Mouse (Mus musculus) heart, adult 2 months (tissue): ENCODE data around the gene Ppp2r3a.

Experiments
- CTCF ChIP-seq: fragments of 200-600 bp; IDR thresholded peaks from 2 replicates; pipeline ENCODE4 v1.8.1; 2022; ENCODE audit warnings: antibody characterized with exemption, mild to moderate bottlenecking, moderate library complexity
- EP300 ChIP-seq: fragments of 200-500 bp; IDR thresholded peaks from 2 replicates; pipeline ENCODE4 v1.6.1; 2011; ENCODE audit warnings: low read depth, low read length, control low read depth; ENCODE audit not compliant: insufficient read depth

DNA sequence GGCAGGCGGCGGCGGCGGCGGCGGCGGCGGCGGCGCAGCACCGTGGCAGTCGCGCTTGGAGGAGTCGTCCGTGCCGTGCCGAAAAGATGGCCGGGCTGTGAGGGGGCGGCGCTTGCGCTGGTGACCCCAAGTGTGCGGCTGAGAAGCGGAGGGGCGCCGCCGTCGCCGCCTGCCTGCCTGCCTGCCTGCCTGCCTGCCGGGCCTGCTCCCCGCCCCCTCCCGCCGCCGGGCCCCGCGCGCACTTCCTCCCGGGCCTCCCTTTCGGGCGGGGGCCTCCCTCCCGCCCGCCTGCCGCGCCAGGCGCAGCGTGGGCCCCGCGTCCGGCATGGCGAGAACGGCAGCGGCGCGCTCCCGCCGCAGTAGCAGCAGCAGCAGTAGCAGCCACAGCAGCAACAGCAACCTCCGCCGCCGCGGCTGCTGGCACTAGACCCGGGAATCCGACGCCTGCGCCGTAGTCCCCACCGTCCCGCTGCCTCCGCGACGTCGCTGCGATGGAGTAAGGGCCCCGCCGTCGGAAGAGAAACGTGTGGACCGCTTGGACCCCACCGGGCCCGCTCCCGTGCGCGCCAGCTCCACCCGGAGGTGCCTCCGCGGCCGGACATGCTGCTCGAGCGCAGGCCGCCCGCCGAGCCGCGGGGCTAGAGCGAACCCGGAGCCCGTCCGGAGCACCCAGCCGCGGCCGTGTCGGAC lies 177.1 kb downstream of the Ppp2r3a start:
- TF ChIP-seq CTCF = no peak
- TF ChIP-seq EP300 = no peak
